Mouse (Mus musculus): ENCODE data around the gene Gm28998. TPM values are rescaled to one million over a fixed set of nuclear protein-coding genes. Genes with fewer than 3 reads are reported as not detected.
"Not testable (repeated sequence)": the region's sequence is repeated elsewhere in the genome, so short reads cannot be mapped to it uniquely, and the experiment has no call there.

Gm28998 gene
- not detected in 2 replicates for polyA plus RNA-seq (2012; rRNA removed)

- DNase-seq (ENCODE audit: low read depth), result not testable (repeated sequence)
Observed at GRCm38 (mm10) chrY:7253487-7253886, at the start of gene Gm28998. TSS of gene Gm28998 (plus strand) at chrY:7253787.

Other genes starting within 250 kb of the Gm28998 start
- gene Gm21244, start 84.5 kb upstream of the Gm28998 start, polyA plus RNA-seq (2012; rRNA removed), result not detected in 2 replicates
- gene Gm21788, start 151.2 kb downstream of the Gm28998 start, polyA plus RNA-seq (2012; rRNA removed), result not detected in 2 replicates